Mouse (Mus musculus) CD4-positive, CD25-positive, alpha-beta regulatory T cell, adult 2 months (primary cell): ENCODE measurements around the gene Lrrc17.
A peak's percentile ranks its signal among the peaks of the same experiment; 100 is the strongest.

Source experiments
- DNase-seq: peaks from one replicate; pipeline ENCODE4 v3.0.0-alpha.2; 2012; ENCODE audit warnings: low read depth, low spot score

Gene Lrrc17

GRCm38 (mm10) chr5:21543409-21544201, at the start of gene Lrrc17:
TSS of gene Lrrc17 (plus strand) at chr5:21543559.
- no peak for DNase-seq

GRCm38 (mm10) chr5:21494781-21495180, 48.6 kb upstream of the Lrrc17 start:
- no peak for DNase-seq

DNA sequence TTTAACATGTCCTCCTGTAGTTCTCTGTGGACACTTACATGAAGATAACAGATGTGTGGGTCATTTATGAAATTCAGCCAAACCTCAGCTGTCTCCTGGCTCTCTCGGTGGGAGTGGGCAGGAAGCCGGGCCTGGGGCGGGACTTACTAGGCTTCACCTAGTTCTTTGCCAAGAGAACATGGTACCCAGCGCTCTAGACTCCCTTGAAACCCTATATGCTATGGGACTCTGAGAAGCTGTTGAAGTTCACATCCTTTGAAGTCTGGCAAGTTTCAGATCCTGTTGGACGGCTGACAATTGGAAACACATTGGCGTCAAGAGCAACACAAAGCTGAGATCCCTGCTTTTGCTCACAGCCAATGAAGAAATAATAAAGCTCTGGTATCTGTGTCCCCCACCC, 47.0 kb upstream of the Lrrc17 start:
- no peak for DNase-seq

GRCm38 (mm10) chr5:21496881-21497280, 46.5 kb upstream of the Lrrc17 start:
- DNase-seq = no peak

DNA sequence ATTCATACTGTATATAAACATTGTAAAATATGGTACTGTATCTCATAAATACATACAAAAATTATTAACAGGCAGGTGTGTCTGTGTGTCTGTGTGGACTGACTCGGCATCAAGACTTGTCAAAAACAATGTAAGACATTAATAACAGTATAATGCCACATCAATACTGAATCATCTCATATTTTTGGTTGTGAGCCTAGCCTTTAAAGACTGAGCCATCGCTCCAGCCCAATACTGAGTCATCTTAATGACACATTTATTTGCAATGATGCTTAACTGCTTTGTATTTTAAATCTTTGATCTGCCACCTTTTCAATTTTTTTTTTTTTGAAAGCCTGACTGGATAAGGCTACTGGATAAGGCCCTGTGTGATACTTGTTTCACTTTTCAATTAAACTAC, 44.9 kb upstream of the Lrrc17 start:
- no peak for DNase-seq

- no peak for DNase-seq
Observed at GRCm38 (mm10) chr5:21498925-21499324, 44.4 kb upstream of the Lrrc17 start.

DNA sequence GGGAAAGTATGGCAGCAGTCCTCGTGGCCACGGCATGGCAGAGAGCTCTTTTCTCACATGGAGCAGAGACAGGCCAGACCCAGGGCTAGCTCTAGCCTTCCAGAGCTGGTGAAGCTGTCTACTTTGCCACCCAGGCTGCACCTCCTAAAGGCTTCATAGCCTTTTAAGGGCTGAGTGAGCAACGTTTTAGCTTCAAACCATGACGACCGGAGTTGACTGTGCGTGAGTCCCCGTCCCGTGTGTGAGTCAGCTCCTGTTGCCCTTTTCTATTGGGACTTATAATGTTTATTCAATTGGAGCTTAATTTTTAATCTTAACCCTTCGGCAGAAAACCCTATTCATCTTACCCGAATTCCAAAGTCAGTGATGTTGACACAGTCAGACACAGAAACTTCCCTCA, 43.2 kb upstream of the Lrrc17 start:
- DNase-seq = no peak

DNA sequence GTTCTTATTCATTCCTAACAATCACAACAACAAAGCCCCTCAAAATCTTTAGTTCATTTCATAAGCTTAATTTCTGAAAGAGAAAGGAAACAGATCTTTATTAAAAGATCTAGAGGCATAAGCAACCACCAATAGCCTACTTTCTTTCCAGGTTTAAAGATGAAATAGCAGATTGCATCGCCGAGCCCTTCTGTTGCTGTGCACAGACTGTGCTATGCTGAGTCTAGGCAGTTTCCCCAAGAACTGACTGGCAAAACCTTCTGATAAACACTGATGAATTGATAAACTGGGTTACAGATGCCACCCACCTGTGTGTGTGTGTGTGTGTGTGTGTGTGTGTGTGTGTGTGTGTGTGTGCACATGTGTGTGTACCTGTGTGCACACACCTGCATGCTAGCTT, 42.4 kb upstream of the Lrrc17 start:
- no peak for DNase-seq

DNA sequence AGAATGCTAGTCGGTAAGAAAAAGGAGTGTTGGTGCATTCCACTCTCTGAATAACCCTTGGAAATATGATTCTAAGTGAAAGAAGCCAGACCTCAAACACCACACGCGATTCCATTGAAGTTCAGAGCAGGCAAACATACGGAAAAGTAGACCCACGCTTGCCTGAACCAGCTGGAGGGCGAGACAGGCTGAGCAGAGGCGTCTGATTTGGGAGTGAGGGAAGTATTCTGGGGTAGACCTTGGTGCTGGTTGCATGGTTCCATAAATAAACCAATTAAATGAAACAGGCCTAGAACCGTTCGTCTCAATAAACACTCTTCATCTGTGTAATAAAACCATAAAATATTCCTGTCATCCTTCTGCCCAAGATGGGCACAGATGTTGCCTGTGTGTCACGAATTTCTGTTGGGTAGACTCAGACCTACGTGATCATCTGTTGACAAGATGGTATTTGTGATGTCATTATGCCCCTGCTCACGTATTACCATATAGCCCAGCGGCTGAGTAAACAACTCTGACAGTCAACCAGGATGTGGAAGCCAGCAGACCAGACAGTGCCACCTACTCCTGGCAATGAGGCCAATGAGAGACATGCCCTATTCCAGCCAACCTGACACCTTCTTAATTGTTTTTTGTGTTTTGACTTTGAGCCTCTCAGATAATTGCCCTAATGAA, 40.3 kb upstream of the Lrrc17 start:
- DNase-seq = no peak

DNA sequence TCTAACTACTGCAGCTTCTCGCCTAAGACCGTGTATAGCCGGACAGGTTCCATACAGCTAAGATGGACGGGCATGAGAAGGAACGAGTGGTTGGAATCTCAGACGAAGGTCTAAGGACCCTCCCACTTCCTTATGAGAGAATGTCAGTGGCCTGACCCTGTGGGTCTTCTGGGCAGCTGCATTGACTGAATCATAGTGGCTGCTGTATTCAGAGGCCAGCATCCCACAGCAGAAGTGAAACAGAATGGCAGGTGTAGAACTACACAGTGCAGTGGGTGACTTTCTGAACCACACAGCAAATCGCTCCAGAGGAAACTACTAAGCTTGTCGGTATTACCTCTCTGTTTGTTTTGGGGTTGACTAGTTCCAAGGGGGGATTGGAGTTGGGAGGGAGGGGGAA, 38.2 kb upstream of the Lrrc17 start:
- no peak for DNase-seq

DNA sequence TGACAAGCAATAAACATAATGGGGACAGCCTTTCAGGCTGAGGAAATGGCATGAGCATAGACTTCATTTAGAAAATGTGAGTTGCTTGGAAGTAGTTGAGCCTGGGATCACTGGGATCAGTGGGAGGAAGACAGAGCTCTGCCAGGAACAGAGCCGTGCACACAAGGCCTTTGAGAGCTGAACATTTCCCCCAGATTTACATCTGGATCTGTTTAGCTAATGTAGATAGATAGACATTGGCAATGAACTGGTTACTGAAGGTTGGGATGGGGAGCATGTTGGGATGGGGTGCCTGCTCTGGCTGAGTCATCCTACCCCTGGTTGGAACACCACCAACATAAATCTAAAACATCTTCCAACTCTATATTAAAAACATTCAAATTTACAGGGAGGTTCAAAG, 36.5 kb upstream of the Lrrc17 start:
- DNase-seq = no peak

- DNase-seq = no peak
Observed at GRCm38 (mm10) chr5:21509801-21510200, 33.6 kb upstream of the Lrrc17 start.

GRCm38 (mm10) chr5:21513363-21513762, 30.0 kb upstream of the Lrrc17 start:
- DNase-seq = no peak

DNA sequence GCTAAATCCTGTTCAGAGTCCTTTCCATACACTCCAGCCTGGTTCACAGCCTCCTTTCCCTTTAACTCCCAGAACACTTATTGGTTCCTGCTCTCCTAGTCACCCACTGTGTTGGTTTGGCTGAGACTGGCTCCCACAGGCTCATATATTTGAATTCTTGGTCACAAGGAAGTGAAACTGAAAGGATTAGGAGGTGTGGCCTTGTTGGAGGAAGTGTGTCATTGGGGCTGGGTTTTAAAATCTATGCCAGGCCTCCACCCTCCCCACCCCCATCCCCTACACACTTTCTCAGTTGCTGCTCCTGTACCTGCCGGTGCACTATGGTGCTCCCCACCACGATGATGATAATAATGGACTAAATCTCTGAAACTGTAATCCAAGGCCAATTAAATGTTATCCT, 25.8 kb upstream of the Lrrc17 start:
- DNase-seq = peak; percentile 27

GRCm38 (mm10) chr5:21518207-21518606, 25.2 kb upstream of the Lrrc17 start:
- DNase-seq = no peak

DNA sequence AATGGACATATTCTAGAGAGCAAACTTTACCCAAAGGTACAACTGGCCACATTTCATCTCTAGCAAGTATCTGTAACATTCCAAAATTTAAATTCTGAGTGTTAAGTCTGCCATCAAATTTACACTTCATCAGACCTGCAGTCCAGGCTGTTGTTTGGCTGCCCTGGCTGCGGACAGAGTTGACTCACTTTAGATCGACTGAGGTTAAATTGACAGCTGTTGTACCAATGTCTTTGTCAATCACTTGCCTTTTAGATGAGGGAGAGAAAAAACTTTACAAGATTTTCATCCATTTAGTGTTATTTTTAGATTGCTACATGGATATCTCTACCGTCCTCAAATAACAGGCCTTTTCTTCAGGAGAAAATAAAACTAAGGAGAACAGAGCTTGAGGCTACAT, 24.2 kb upstream of the Lrrc17 start:
- DNase-seq = no peak

DNA sequence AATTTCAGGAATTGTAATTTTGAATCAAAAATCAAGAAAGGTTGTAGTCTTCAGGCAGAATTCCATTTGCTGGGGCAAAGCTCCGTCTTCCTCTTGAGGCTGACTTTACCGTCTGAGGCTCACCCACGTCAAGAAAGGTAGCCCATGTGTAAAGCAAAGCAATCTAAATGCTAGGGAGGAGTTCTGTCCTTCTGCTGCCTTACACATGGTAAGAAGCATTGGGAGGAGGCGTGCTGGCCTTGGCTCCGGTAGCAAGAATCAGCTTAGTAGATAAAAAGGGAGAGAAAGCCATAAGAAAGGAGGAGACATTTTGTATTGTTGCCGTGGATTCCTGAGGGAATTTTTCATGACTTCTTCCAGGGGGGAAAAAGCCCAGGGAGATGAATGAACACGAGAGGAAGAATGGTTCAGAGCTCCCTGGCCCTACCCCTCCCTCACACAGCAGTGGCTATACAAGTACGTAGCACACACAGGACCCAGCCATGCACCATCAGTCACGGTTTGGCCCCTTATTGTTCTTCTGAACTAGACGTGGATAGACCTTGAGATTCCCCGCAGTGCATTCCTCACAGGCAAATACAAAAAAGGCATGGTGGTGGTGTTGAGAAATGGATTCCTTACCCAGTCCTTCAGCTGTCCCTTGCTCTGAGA, 16.4 kb upstream of the Lrrc17 start:
- no peak for DNase-seq

DNA sequence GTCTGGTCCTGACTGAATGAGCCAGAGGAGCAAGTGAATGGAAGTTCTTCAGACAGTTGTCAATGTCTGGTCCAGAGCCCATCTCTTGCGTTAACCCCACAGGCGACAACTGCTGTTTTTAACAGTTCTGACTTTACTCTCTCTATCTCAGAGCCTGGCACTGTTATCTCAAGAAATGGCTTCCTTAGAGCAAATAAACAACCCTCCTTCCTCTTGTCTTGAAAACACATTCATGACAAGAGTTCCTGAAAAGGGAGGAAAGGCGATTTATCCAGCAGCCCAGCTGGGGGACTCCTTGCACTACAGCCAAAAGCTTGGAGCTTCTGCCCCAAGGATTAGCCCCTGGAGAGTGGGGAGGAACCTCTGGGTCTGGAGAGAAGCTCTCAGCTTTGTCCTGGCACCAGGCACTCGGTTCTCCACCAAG, 15.9 kb upstream of the Lrrc17 start:
- DNase-seq = no peak

GRCm38 (mm10) chr5:21528068-21528842, 15.1 kb upstream of the Lrrc17 start:
- DNase-seq = no peak

DNA sequence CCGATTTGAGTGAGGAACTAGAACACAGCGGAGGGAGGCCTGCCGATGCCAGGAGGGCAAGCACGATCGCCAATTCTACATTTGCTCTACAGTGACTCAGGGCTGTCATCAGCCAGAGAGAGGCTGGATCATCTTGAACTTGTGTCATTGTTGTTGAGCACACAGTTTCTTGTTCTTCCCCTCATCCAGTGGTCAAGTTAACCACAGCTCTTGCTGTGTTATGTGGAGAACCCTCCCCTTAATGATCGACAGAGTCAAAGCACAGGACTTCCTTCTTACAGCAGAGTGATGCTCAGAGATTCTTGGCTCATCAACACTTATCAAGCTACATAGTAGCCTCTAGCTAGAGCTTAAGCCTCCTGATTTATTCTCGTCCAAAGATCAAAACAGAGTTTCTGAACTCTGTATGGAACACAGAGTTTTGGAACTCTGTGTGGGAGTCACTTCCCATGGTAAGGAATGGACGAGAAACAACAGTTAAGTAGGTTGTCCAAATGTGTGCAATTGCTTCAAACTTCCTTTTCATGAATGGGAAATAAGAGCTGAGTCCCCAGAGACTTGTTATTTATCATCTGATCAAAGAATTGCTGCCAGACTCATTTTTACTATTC, 14.1 kb upstream of the Lrrc17 start:
- no peak for DNase-seq

GRCm38 (mm10) chr5:21532126-21532525, 11.2 kb upstream of the Lrrc17 start:
- no peak for DNase-seq

DNA sequence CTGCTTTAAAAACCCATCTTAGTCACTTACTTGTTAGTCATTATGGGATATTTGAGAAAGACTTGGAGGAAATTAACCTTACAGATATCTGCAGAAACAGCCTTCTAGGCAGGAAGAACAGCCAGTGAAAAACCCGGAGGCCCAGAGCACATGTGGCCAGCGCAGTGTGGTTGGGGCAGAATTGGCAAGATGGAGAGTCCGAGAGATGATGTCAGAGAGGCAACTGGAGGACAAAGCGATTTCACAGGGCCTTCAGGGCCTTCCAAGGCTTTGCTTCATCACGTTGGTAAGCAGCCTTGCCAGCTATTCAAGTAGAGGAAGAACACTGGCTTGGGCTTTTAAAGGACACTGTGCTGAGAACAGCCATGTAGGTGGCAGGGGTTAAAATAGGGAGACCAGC, 10.4 kb upstream of the Lrrc17 start:
- DNase-seq = no peak
